Mouse (Mus musculus): ENCODE data around the gene Atp1b3. TPM values are rescaled to one million over a fixed set of nuclear protein-coding genes. Genes with fewer than 3 reads are reported as not detected.
"Not testable (repeated sequence)": the region's sequence is repeated elsewhere in the genome, so short reads cannot be mapped to it uniquely, and the experiment has no call there.

The Atp1b3 gene
- total RNA-seq (2021) = 10 to 100 TPM; 74.1 to 76.5 TPM

- DNase-seq = peak; percentile 100
- intact Hi-C loops (cut with DNase I) = no loop called here
Measured at GRCm38 (mm10) chr9:96364141-96364838, at the start of gene Atp1b3. Gene Atp1b3, minus strand, starts transcription at chr9:96364442.

- DNase-seq = no peak
- intact Hi-C loops (cut with DNase I) = no loop called here
Measured at GRCm38 (mm10) chr9:96412821-96413405, 48.7 kb upstream of the Atp1b3 start.

GRCm38 (mm10) chr9:96404312-96404711 lies 40.1 kb upstream of the Atp1b3 start:
- intact Hi-C loops (cut with DNase I) = no loop called here
- no peak for DNase-seq

GRCm38 (mm10) chr9:96399916-96400315 lies 35.7 kb upstream of the Atp1b3 start:
- DNase-seq; intact Hi-C loops (cut with DNase I): not testable (repeated sequence)

- DNase-seq = no peak
- intact Hi-C loops (cut with DNase I) = no loop called here
Measured at GRCm38 (mm10) chr9:96399425-96399878, 35.2 kb upstream of the Atp1b3 start.

GRCm38 (mm10) chr9:96398614-96399013 lies 34.4 kb upstream of the Atp1b3 start:
- intact Hi-C loops (cut with DNase I) = no loop called here
- peak in 1 of 2 experiments; percentile 20 for DNase-seq

- intact Hi-C loops (cut with DNase I) = no loop called here
- DNase-seq = no peak
Measured at GRCm38 (mm10) chr9:96398165-96398564, 33.9 kb upstream of the Atp1b3 start.

GRCm38 (mm10) chr9:96394910-96395690 lies 30.9 kb upstream of the Atp1b3 start:
- DNase-seq = peak in 1 of 2 experiments; percentile 41
- intact Hi-C loops (cut with DNase I) = no loop called here

GRCm38 (mm10) chr9:96393731-96394235 lies 29.5 kb upstream of the Atp1b3 start:
- no peak for DNase-seq
- intact Hi-C loops (cut with DNase I) = no loop called here

- DNase-seq = peak; percentile 15 to 21
- intact Hi-C loops (cut with DNase I) = no loop called here
Measured at GRCm38 (mm10) chr9:96393112-96393511, 28.9 kb upstream of the Atp1b3 start.

- no peak for DNase-seq
- intact Hi-C loops (cut with DNase I) = no loop called here
Measured at GRCm38 (mm10) chr9:96391921-96392320, 27.7 kb upstream of the Atp1b3 start.

- intact Hi-C loops (cut with DNase I) = no loop called here
- DNase-seq = peak in 1 of 2 experiments; percentile 18
Measured at GRCm38 (mm10) chr9:96383714-96384487, 19.7 kb upstream of the Atp1b3 start.

- intact Hi-C loops (cut with DNase I) = no loop called here
- DNase-seq = peak in 1 of 2 experiments; percentile 22
Measured at GRCm38 (mm10) chr9:96382756-96383155, 18.5 kb upstream of the Atp1b3 start.

- intact Hi-C loops (cut with DNase I) = no loop called here
- DNase-seq = peak; percentile 54 to 58
Measured at GRCm38 (mm10) chr9:96381393-96381792, 17.2 kb upstream of the Atp1b3 start.

GRCm38 (mm10) chr9:96379551-96379950 lies 15.3 kb upstream of the Atp1b3 start:
- no peak for DNase-seq
- intact Hi-C loops (cut with DNase I) = no loop called here

GRCm38 (mm10) chr9:96378747-96379146 lies 14.5 kb upstream of the Atp1b3 start:
- intact Hi-C loops (cut with DNase I) = no loop called here
- no peak for DNase-seq

- DNase-seq = no peak
- intact Hi-C loops (cut with DNase I) = no loop called here
Measured at GRCm38 (mm10) chr9:96377096-96377495, 12.9 kb upstream of the Atp1b3 start.

- DNase-seq = no peak
- intact Hi-C loops (cut with DNase I) = no loop called here
Measured at GRCm38 (mm10) chr9:96375819-96376218, 11.6 kb upstream of the Atp1b3 start.

- DNase-seq = no peak
- intact Hi-C loops (cut with DNase I) = no loop called here
Measured at GRCm38 (mm10) chr9:96371075-96371474, 6.8 kb upstream of the Atp1b3 start.

GRCm38 (mm10) chr9:96369654-96370384 lies 5.6 kb upstream of the Atp1b3 start:
- intact Hi-C loops (cut with DNase I) = no loop called here
- DNase-seq = no peak

All from heart, postnatal 10 days (tissue).